Mouse (Mus musculus): ENCODE data around the gene Ttc34. TPM values are rescaled to one million over a fixed set of nuclear protein-coding genes. Genes with fewer than 3 reads are reported as not detected.

The Ttc34 gene
- polyA plus RNA-seq, 1 experiment from 2014 or later = 0.27 TPM

DNA sequence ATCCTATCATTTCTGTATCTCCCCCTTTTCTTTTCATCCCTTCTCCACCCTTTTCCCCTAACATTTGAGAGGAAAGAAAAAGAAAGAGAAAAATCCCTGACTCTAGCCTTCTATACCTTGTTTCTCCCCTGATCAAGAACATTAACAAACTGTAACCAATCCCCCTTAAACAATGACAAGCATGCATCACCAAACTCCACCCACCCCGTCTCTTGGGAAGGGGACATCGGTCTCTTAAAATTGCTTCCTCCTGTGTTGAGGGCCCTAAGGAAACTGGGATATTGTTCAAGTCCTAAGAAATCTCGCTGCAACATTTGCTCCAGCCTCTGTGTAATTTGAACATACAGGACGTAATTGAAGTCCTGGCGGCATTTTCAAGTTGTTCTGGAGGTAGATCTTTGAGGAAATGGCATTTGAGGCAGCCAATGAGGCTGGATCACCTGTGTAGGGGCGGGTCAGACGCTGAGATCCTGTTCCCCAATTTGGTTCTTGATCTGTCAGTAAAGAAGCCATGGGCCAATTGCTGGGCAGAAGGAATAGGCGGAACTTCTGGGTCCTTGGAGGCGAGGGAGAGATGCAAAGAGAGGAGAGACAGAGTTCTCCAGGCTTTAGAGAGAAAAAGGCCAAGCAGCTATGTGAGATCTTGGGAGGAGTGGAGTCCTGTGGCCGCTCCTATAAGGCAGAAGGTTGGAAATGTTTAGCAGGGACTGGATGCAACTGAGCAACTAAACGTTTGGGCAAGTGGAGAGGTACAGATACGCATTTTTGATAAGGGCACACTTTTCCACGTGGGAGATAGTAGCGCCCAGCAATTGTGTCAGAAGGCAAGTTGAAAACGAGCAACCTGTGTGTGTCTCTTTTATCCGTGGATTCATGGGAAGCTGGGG, 67.2 kb downstream of the Ttc34 start:
- peak overlapping the region; percentile 47 for H3K4me3 ChIP-seq
- peak overlapping the region; percentile 78 for H3K4me2 ChIP-seq (replicated peaks)
- H3K27ac ChIP-seq = no peak overlapping the region
- no peaks in the 10 kb centered on the region for H3K27me3 ChIP-seq
- peak; percentile 95 for ATAC-seq (ENCODE audit: low FRiP score, low read depth)
- no peaks in the 10 kb centered on the region for H3K36me3 ChIP-seq
- peak overlapping the region; percentile 67 for H3K9ac ChIP-seq
- H3K9me3 ChIP-seq = no peaks in the 10 kb centered on the region
- peaks cover 12% of the 10 kb centered on the region for H3K4me1 ChIP-seq
- WGBS = 2% methylated on average over 16 of the region's 16 CpGs

- ATAC-seq (ENCODE audit: low FRiP score, low read depth) = peak; percentile 55
- peak overlapping the region; percentile 52; the same call in 1 of the 2 replicates for H3K27ac ChIP-seq
- H3K36me3 ChIP-seq = no peaks in the 10 kb centered on the region
- peak overlapping the region; percentile 33; the same call in 1 of the 2 replicates for H3K4me2 ChIP-seq (replicated peaks)
- H3K9ac ChIP-seq = peak overlapping the region; percentile 45; the same call in 1 of the 2 replicates
- H3K4me3 ChIP-seq = no peak overlapping the region
- peaks cover 26% of the 10 kb centered on the region for H3K4me1 ChIP-seq
- no peaks in the 10 kb centered on the region for H3K9me3 ChIP-seq
- WGBS = 44% methylated on average over 17 of the region's 17 CpGs
- H3K27me3 ChIP-seq = no peaks in the 10 kb centered on the region
Measured at GRCm38 (mm10) chr4:154907833-154908232, 70.6 kb downstream of the Ttc34 start.

DNA sequence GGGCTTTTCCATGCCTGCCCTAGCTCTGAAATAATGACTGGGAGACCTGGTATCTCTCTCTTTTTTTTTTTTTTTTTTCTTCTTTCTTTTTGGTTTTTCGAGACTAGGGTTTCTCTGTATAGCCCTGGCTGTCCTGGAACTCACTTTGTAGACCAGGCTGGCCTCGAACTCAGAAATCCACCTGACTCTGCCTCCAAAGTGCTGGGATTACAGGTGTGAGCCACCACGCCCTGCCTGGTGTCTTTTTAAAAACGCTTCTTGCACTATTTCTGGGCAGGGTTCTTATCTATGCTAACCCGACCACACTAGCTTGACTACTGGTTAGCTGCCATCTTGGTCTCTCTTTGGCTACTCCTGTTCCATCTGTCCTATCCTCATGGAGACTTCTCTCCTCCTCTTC, 71.2 kb downstream of the Ttc34 start:
- H3K27ac ChIP-seq = no peak overlapping the region
- H3K27me3 ChIP-seq = no peaks in the 10 kb centered on the region
- H3K4me1 ChIP-seq = peaks cover 26% of the 10 kb centered on the region
- H3K9me3 ChIP-seq = no peaks in the 10 kb centered on the region
- no peaks in the 10 kb centered on the region for H3K36me3 ChIP-seq
- H3K4me2 ChIP-seq (replicated peaks) = no peak overlapping the region
- ATAC-seq (ENCODE audit: low FRiP score, low read depth) = no peak
- H3K9ac ChIP-seq = no peak overlapping the region
- no peak overlapping the region for H3K4me3 ChIP-seq
- WGBS = 91% methylated on average over 5 of the region's 5 CpGs

DNA sequence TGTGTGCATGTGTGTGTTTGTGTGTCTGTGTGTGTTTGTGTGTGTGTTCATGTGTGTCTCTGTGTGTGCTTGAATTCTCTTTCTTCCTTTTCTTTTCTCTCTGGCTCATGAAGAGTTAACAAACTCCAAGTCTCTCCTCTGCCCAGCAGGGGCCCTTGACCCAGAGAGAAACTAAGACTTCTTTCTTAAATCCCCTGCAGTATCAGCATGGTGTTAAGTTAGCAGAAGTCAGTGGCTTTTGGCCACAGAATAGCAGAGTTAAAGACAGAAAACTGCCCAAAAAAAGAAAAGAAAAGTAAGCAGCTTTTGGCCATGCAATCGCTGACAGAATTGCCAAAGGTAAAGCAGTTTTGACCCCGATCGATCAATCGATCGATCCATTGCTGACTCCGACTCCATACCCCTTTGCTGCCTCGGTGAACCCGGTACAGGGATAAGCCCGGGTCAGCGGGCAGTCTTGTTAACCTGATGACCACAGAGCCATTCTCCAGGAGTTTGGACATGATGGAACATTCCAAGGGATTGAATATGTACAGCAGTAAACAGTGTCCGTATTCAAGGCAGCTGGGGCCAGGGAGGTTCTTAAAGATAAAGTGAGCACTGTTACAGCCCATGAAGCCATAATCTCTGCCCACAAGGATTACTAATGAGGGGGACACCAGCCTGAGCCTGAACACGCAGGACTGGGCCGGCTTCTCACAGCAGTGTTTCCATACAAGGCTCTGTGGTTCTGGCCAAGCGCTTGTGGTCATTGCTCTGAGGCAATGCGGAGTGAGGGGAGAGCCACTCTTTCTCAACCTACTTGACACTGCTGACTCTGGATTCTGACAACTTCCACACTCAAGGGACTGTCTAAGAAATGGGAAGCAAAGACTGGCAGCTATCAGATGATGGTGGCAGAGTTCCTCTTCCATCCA, 73.6 kb downstream of the Ttc34 start:
- Histone ChIP-seq H3K4me3 (no peak overlapping the region), H3K4me2 (replicated peaks) (0 out of 2 replicates have a peak overlapping the region, but pooled peaks have one; percentile 9), H3K36me3 (no peaks in the 10 kb centered on the region), H3K9ac (no peak overlapping the region), H3K9me3 (no peaks in the 10 kb centered on the region), H3K4me1 (peaks cover 20% of the 10 kb centered on the region), H3K27me3 (no peaks in the 10 kb centered on the region), H3K27ac (peak overlapping the region; percentile 58; the same call in 1 of the 2 replicates)
- peak; percentile 42 for ATAC-seq (ENCODE audit: low FRiP score, low read depth)
- 33% methylated on average over 15 of the region's 15 CpGs for WGBS

GRCm38 (mm10) chr4:154911644-154912043, 74.4 kb downstream of the Ttc34 start:
- H3K4me3 ChIP-seq = no peak overlapping the region
- 78% methylated on average over 2 of the region's 2 CpGs for WGBS
- no peaks in the 10 kb centered on the region for H3K36me3 ChIP-seq
- peaks cover 20% of the 10 kb centered on the region for H3K4me1 ChIP-seq
- no peak for ATAC-seq (ENCODE audit: low FRiP score, low read depth)
- peak overlapping the region; percentile 58; the same call in 1 of the 2 replicates for H3K27ac ChIP-seq
- no peak overlapping the region for H3K4me2 ChIP-seq (replicated peaks)
- no peaks in the 10 kb centered on the region for H3K9me3 ChIP-seq
- no peaks in the 10 kb centered on the region for H3K27me3 ChIP-seq
- H3K9ac ChIP-seq = no peak overlapping the region

DNA sequence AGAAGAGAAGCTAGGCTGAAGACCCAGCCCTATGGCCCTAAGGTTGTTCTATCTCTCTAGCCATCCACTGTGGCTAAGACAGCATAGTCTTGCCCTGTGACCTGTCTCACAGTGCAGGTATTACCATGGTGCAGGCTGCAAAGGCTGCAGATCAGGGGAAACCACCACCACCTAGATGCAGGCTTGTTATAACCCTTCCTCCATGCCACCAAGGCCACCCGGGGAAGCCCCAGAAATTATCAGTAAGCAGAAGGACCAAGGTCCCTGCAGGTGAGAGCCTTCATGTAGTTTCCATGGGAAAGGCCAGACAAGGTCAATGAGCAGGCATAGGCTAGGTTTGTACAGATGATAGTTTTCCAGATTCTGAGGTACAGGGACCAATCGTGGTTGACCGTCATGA, 76.6 kb downstream of the Ttc34 start:
- peaks cover 15% of the 10 kb centered on the region for H3K4me1 ChIP-seq
- no peak overlapping the region for H3K9ac ChIP-seq
- no peak overlapping the region for H3K27ac ChIP-seq
- no peaks in the 10 kb centered on the region for H3K36me3 ChIP-seq
- no peaks in the 10 kb centered on the region for H3K27me3 ChIP-seq
- H3K4me2 ChIP-seq (replicated peaks) = no peak overlapping the region
- WGBS = 89% methylated on average over 3 of the region's 3 CpGs
- H3K4me3 ChIP-seq = no peak overlapping the region
- no peaks in the 10 kb centered on the region for H3K9me3 ChIP-seq
- no peak for ATAC-seq (ENCODE audit: low FRiP score, low read depth)

DNA sequence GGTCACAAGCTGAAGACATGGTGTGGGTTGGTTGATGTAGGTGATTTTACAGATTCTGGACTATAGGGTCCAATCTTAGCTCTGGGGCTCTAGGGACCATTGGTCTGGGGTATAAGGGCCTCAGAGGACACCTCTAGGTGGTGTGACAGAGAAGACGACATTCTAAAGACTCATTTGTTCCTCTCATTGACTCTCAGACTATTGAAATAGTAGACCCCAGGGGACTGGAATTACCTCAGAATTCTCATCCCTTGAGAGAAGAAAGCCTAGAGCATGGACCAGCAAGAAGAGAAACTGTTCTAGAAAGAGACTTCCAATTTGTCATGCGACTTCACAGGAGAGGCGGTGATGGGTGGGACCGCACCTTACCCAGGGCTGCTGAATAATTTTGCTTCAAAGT, 77.0 kb downstream of the Ttc34 start:
- Histone ChIP-seq H3K9ac (no peak overlapping the region), H3K27ac (no peak overlapping the region), H3K27me3 (no peaks in the 10 kb centered on the region), H3K9me3 (no peaks in the 10 kb centered on the region), H3K4me2 (replicated peaks) (no peak overlapping the region), H3K4me3 (no peak overlapping the region), H3K36me3 (no peaks in the 10 kb centered on the region), H3K4me1 (peaks cover 15% of the 10 kb centered on the region)
- WGBS = 91% methylated on average over 4 of the region's 4 CpGs
- ATAC-seq (ENCODE audit: low FRiP score, low read depth) = no peak

DNA sequence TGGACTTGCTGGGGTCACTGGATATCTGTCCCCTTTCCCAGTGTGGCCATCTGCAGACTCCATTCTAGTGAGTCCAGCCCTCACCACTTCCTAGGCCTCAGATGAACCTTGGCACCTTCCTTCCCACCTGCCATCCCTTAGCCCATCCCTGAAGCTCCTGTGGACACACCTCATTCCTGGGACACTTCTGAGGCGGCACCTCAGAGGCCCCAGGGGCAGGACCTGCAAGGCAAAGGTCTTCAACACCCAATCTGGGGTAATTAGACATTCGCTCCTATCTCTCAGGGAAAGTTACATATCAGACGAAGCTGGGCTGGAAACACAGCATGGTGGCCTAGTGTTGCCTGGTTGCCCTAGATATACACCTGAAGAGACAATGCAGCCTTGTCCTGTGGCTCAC, 77.4 kb downstream of the Ttc34 start:
- no peaks in the 10 kb centered on the region for H3K27me3 ChIP-seq
- peaks cover 15% of the 10 kb centered on the region for H3K4me1 ChIP-seq
- WGBS = 67% methylated on average over 3 of the region's 3 CpGs
- H3K9me3 ChIP-seq = no peaks in the 10 kb centered on the region
- H3K4me2 ChIP-seq (replicated peaks) = no peak overlapping the region
- H3K36me3 ChIP-seq = no peaks in the 10 kb centered on the region
- no peak overlapping the region for H3K4me3 ChIP-seq
- no peak overlapping the region for H3K9ac ChIP-seq
- ATAC-seq (ENCODE audit: low FRiP score, low read depth) = no peak
- H3K27ac ChIP-seq = no peak overlapping the region

- H3K27me3 ChIP-seq = no peaks in the 10 kb centered on the region
- H3K9ac ChIP-seq = no peak overlapping the region
- no peak overlapping the region for H3K27ac ChIP-seq
- H3K4me1 ChIP-seq = peaks cover 12% of the 10 kb centered on the region
- H3K36me3 ChIP-seq = no peaks in the 10 kb centered on the region
- H3K9me3 ChIP-seq = no peaks in the 10 kb centered on the region
- ATAC-seq (ENCODE audit: low FRiP score, low read depth) = no peak
- no peak overlapping the region for H3K4me2 ChIP-seq (replicated peaks)
- WGBS = 83% methylated on average over 10 of the region's 10 CpGs
- no peak overlapping the region for H3K4me3 ChIP-seq
Measured at GRCm38 (mm10) chr4:154915286-154915685, 78.0 kb downstream of the Ttc34 start.

DNA sequence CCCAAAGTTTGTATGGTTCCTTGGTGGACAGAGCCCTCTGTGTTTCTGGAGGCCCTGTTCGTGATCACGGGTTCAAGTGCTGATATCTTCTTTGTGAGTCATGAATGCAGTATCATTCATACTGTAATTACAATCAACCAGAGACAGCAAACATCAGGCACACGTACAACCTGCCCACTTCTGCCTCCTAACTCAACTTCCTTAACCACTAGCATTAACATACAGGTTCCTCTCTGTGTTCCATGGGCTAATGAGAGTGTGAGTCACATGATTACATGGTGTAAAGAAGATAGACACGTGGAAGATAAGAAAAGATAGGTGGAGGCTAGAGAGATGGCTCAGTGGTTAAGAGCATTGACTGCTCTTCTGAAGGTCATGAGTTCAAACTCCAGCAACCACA, 79.4 kb downstream of the Ttc34 start:
- no peak overlapping the region for H3K4me3 ChIP-seq
- 85% methylated on average over 4 of the region's 4 CpGs for WGBS

More for the DNA sequence above, 79.4 kb downstream of the Ttc34 start:
- ATAC-seq (ENCODE audit: low FRiP score, low read depth) = no peak
- Histone ChIP-seq H3K27ac (no peak overlapping the region), H3K9ac (no peak overlapping the region), H3K36me3 (no peaks in the 10 kb centered on the region), H3K4me2 (replicated peaks) (no peak overlapping the region), H3K9me3 (no peaks in the 10 kb centered on the region), H3K4me1 (no peaks in the 10 kb centered on the region), H3K27me3 (no peaks in the 10 kb centered on the region)

All from limb, embryonic 13.5 days (tissue).